Mouse (Mus musculus) embryonic facial prominence, embryonic 13.5 days (tissue): ENCODE results near the gene Gjb1. TPM values are rescaled to one million over a fixed set of nuclear protein-coding genes. Genes with fewer than 3 reads are reported as not detected.

Source experiments
- polyA plus RNA-seq: library from polyadenylated mRNA; unstranded; fragments of >200 nt; fragmentation: Nextera tagmentation; extraction: Ambion mirVana; gene quantifications from 2 replicates; pipeline ENCODE4 v1.2.1, GENCODE M21; 2015

Gene Gjb1
- polyA plus RNA-seq, 1 experiment from 2014 or later, result not detected

Other genes starting within 250 kb of the Gjb1 start
- gene Snx12, start 153.8 kb upstream of the Gjb1 start, polyA plus RNA-seq, result 56.2 and 57.4 TPM in 2 replicates
- 2.9 and 3.4 TPM in 2 replicates for gene Foxo4, start 121.8 kb upstream of the Gjb1 start, polyA plus RNA-seq
- not detected in 2 replicates for gene Gm614, start 112.4 kb upstream of the Gjb1 start, polyA plus RNA-seq
- gene Il2rg, start 108.1 kb upstream of the Gjb1 start, polyA plus RNA-seq, result 6.7 and 7.6 TPM in 2 replicates
- not detected in 2 replicates for gene Gm20489, start 107.4 kb upstream of the Gjb1 start, polyA plus RNA-seq
- gene Med12, start 102.3 kb upstream of the Gjb1 start, polyA plus RNA-seq, result 33.2 and 39.2 TPM in 2 replicates
- gene Nlgn3, start 77.2 kb upstream of the Gjb1 start, polyA plus RNA-seq, result 14.2 and 20.8 TPM in 2 replicates
- 42.5 and 44.1 TPM in 2 replicates for gene Zmym3, start 44.5 kb downstream of the Gjb1 start, polyA plus RNA-seq
- 491 TPM in 2 replicates for gene Nono, start 52.9 kb downstream of the Gjb1 start, polyA plus RNA-seq
- 4.0 and 6.2 TPM in 2 replicates for gene Itgb1bp2, start 72.7 kb downstream of the Gjb1 start, polyA plus RNA-seq
- gene Taf1, start 156.4 kb downstream of the Gjb1 start, polyA plus RNA-seq, result 15.4 and 15.5 TPM in 2 replicates